Mouse (Mus musculus) liver, embryonic 16.5 days (tissue): Measurements from ENCODE around the gene Btbd16. TPM values are rescaled to one million over a fixed set of nuclear protein-coding genes. Genes with fewer than 3 reads are reported as not detected.

Experiments used
- ATAC-seq: fragments of 200-750 bp; cut with Nextera tagmentation; 2 replicates; pipeline ENCODE4 v1.8.0; 2017; ENCODE audit warnings: low read depth, mild to moderate bottlenecking, moderate number of reproducible peaks, moderate library complexity
- H3K27ac ChIP-seq: fragments of 300-500 bp; sonication (generic); 2 replicates; pipeline ENCODE4 v1.5.1; 2014; ENCODE audit warnings: mild to moderate bottlenecking, low read length
- H3K27me3 ChIP-seq: fragments of 300-500 bp; sonication (generic); 2 replicates; pipeline ENCODE4 v1.6.1; 2014; ENCODE audit warnings: low read depth, low read length, mixed read lengths; ENCODE audit not compliant: control insufficient read depth, insufficient read depth
- H3K36me3 ChIP-seq: fragments of 300-500 bp; sonication (generic); 2 replicates; pipeline ENCODE4 v1.6.1; 2014; ENCODE audit warnings: mild to moderate bottlenecking; ENCODE audit not compliant: control insufficient read depth, insufficient read depth
- H3K4me1 ChIP-seq: fragments of 300-500 bp; sonication (generic); 2 replicates; pipeline ENCODE4 v1.6.1; 2014; ENCODE audit warnings: low read depth, low read length, mixed read lengths; ENCODE audit not compliant: control insufficient read depth
- H3K4me2 ChIP-seq: fragments of 300-500 bp; sonication (generic); 2 replicates; pipeline ENCODE4 v1.6.1; 2014; ENCODE audit warnings: low read depth, low read length, mixed read lengths
- H3K4me3 ChIP-seq: fragments of 300-500 bp; sonication (generic); 2 replicates; pipeline ENCODE4 v1.5.1; 2014; ENCODE audit warnings: low read depth, mild to moderate bottlenecking, low read length
- H3K9ac ChIP-seq: fragments of 300-500 bp; sonication (generic); 2 replicates; pipeline ENCODE4 v1.6.1; 2014; ENCODE audit warnings: low read depth, low read length
- H3K9me3 ChIP-seq: fragments of 300-500 bp; sonication (generic); replicated peaks from 2 replicates; pipeline ENCODE4 v1.6.1; 2016; ENCODE audit warnings: low read length; ENCODE audit not compliant: control insufficient read depth
- WGBS: fragments of 180-500 bp; shearing (Covaris S2); extraction: QIAGEN DNeasy Blood & Tissue Kit; methylation state at CpG from one replicate; pipeline ENCODE4 v1.1.7; 2014; ENCODE audit not compliant: insufficient replicate concordance; 5-methylcytosine and 5-hydroxymethylcytosine counted together
- polyA plus RNA-seq: library from polyadenylated mRNA; unstranded; fragments of >200 nt; fragmentation: Nextera tagmentation; extraction: Ambion mirVana; gene quantifications from 2 replicates; pipeline ENCODE4 v1.2.1, GENCODE M21; 2015

Btbd16 gene
- polyA plus RNA-seq, 1 experiment from 2014 or later = 0.08 TPM

GRCm38 (mm10) chr7:130786708-130787107 lies 12.8 kb downstream of the Btbd16 start:
- Histone ChIP-seq H3K4me1 (no peaks in the 10 kb centered on the region; the same call in none of the 2 replicates), H3K27me3 (no peaks in the 10 kb centered on the region), H3K4me3 (no peak overlapping the region), H3K36me3 (no peaks in the 10 kb centered on the region), H3K9me3 (no peaks in the 10 kb centered on the region), H3K4me2 (no peak overlapping the region), H3K27ac (no peak overlapping the region), H3K9ac (no peak overlapping the region)
- no peak for ATAC-seq
- WGBS = 49% methylated on average over 5 of the region's 5 CpGs

GRCm38 (mm10) chr7:130787537-130787936 lies 13.7 kb downstream of the Btbd16 start:
- no peak overlapping the region for H3K4me3 ChIP-seq
- ATAC-seq = peak; percentile 82
- no peak overlapping the region; the same call in 1 of the 2 replicates for H3K27ac ChIP-seq
- H3K4me2 ChIP-seq = no peak overlapping the region
- no peaks in the 10 kb centered on the region for H3K27me3 ChIP-seq
- no peaks in the 10 kb centered on the region for H3K9me3 ChIP-seq
- no peak overlapping the region for H3K9ac ChIP-seq
- 66% methylated on average over 4 of the region's 4 CpGs for WGBS
- H3K36me3 ChIP-seq = no peaks in the 10 kb centered on the region
- H3K4me1 ChIP-seq = no peaks in the 10 kb centered on the region; the same call in none of the 2 replicates

- Histone ChIP-seq H3K4me1 (no peaks in the 10 kb centered on the region; the same call in none of the 2 replicates), H3K9ac (no peak overlapping the region), H3K36me3 (no peaks in the 10 kb centered on the region), H3K9me3 (no peaks in the 10 kb centered on the region), H3K27me3 (no peaks in the 10 kb centered on the region), H3K4me3 (no peak overlapping the region), H3K27ac (no peak overlapping the region), H3K4me2 (no peak overlapping the region)
- 62% methylated on average over 3 of the region's 3 CpGs for WGBS
- no peak for ATAC-seq
Observed at GRCm38 (mm10) chr7:130788950-130789349, 15.1 kb downstream of the Btbd16 start.

GRCm38 (mm10) chr7:130789456-130789855 lies 15.6 kb downstream of the Btbd16 start:
- Histone ChIP-seq H3K27me3 (no peaks in the 10 kb centered on the region), H3K4me3 (no peak overlapping the region)
- 68% methylated on average over 7 of the region's 7 CpGs for WGBS

GRCm38 (mm10) chr7:130793671-130794070 lies 19.8 kb downstream of the Btbd16 start:
- H3K9me3 ChIP-seq = no peaks in the 10 kb centered on the region
- WGBS = 63% methylated on average over 9 of the region's 9 CpGs
- ATAC-seq = no peak
- H3K36me3 ChIP-seq = no peaks in the 10 kb centered on the region
- H3K4me1 ChIP-seq = no peaks in the 10 kb centered on the region
- no peaks in the 10 kb centered on the region for H3K27me3 ChIP-seq
- no peak overlapping the region for H3K27ac ChIP-seq
- no peak overlapping the region for H3K4me3 ChIP-seq
- H3K9ac ChIP-seq = no peak overlapping the region
- no peak overlapping the region for H3K4me2 ChIP-seq

More at GRCm38 (mm10) chr7:130789456-130789855, 15.6 kb downstream of the Btbd16 start:
- peak; percentile 53 for ATAC-seq
- Histone ChIP-seq H3K36me3 (no peaks in the 10 kb centered on the region), H3K27ac (no peak overlapping the region), H3K4me2 (no peak overlapping the region), H3K9me3 (no peaks in the 10 kb centered on the region), H3K9ac (no peak overlapping the region), H3K4me1 (no peaks in the 10 kb centered on the region; the same call in none of the 2 replicates)

- H3K36me3 ChIP-seq = no peaks in the 10 kb centered on the region
- H3K27ac ChIP-seq = no peak overlapping the region
- H3K9ac ChIP-seq = no peak overlapping the region
- H3K4me2 ChIP-seq = no peak overlapping the region
- no peaks in the 10 kb centered on the region for H3K9me3 ChIP-seq
- WGBS = 64% methylated on average over 8 of the region's 8 CpGs
- peaks cover 8% of the 10 kb centered on the region for H3K4me1 ChIP-seq
- ATAC-seq = no peak
- no peak overlapping the region for H3K4me3 ChIP-seq
- H3K27me3 ChIP-seq = no peaks in the 10 kb centered on the region
Observed at GRCm38 (mm10) chr7:130796786-130797185, 22.9 kb downstream of the Btbd16 start.

GRCm38 (mm10) chr7:130797524-130797923 lies 23.7 kb downstream of the Btbd16 start:
- Histone ChIP-seq H3K36me3 (no peaks in the 10 kb centered on the region), H3K9me3 (no peaks in the 10 kb centered on the region), H3K4me3 (no peak overlapping the region), H3K27ac (no peak overlapping the region), H3K4me1 (peaks cover 8% of the 10 kb centered on the region), H3K9ac (no peak overlapping the region), H3K27me3 (no peaks in the 10 kb centered on the region), H3K4me2 (no peak overlapping the region)
- ATAC-seq = no peak
- 71% methylated on average over 6 of the region's 6 CpGs for WGBS

GRCm38 (mm10) chr7:130799418-130799817 lies 25.5 kb downstream of the Btbd16 start:
- Histone ChIP-seq H3K36me3 (no peaks in the 10 kb centered on the region), H3K9ac (no peak overlapping the region), H3K9me3 (no peaks in the 10 kb centered on the region), H3K27me3 (no peaks in the 10 kb centered on the region), H3K4me2 (no peak overlapping the region), H3K4me1 (peaks cover 8% of the 10 kb centered on the region), H3K4me3 (no peak overlapping the region), H3K27ac (peak overlapping the region; percentile 29; the same call in 1 of the 2 replicates)
- WGBS = 57% methylated on average over 10 of the region's 10 CpGs
- ATAC-seq = peak; percentile 83

- Histone ChIP-seq H3K4me2 (no peak overlapping the region), H3K27me3 (no peaks in the 10 kb centered on the region), H3K36me3 (no peaks in the 10 kb centered on the region), H3K4me3 (no peak overlapping the region), H3K9me3 (no peaks in the 10 kb centered on the region), H3K27ac (no peak overlapping the region), H3K4me1 (peaks cover 8% of the 10 kb centered on the region), H3K9ac (no peak overlapping the region)
- 48% methylated on average over 4 of the region's 4 CpGs for WGBS
- ATAC-seq = no peak
Observed at GRCm38 (mm10) chr7:130800681-130801080, 26.8 kb downstream of the Btbd16 start.
